ENCODE assay signal across 12 mouse cellular contexts in genomic region chr8:71391696-71392095, GRCm38 (mm10). TPM values are rescaled to one million over a fixed set of nuclear protein-coding genes. Genes with fewer than 3 reads are reported as not detected.
"Had no signal": no experiment of that assay in that cellular context is flagged by ENCODE, and none has a peak within 500 bp of the region (broad histone marks: within the 10 kb centered on the region; RNA-seq: fewer than 3 reads in every experiment).

No protein-coding gene starts in this region.

- H3K27ac ChIP-seq: limb, embryonic 13.5 days; liver, embryonic 14.5 days; midbrain, embryonic 12.5 days; neural tube, embryonic 13.5 days; stomach, embryonic 15.5 days had no signal

- H3K36me3 ChIP-seq: limb, embryonic 13.5 days; midbrain, embryonic 12.5 days; neural tube, embryonic 13.5 days; stomach, embryonic 15.5 days had no signal

- H3K27me3 ChIP-seq: limb, embryonic 13.5 days; midbrain, embryonic 12.5 days; neural tube, embryonic 13.5 days; stomach, embryonic 15.5 days had no signal

- H3K4me1 ChIP-seq: neural tube, embryonic 13.5 days had no signal

- DNase-seq: kidney, adult 11 months; kidney, postnatal 10 days; left cerebral cortex, postnatal 4 days; right cerebral cortex, adult 18-20 months; thymus, adult 2 months; thymus, postnatal 25 days had no signal

- H3K4me3 ChIP-seq: limb, embryonic 13.5 days; midbrain, embryonic 12.5 days; neural tube, embryonic 13.5 days; stomach, embryonic 15.5 days had no signal

RNA-seq across cellular contexts. Expression of gene Ushbp1, which starts 3.9 kb away (rescaled TPM):
- total RNA-seq: megakaryocyte-erythroid progenitor cell, adult 5-6 weeks had no signal
